Mouse (Mus musculus): ENCODE measurements around the gene Zglp1. TPM values are rescaled to one million over a fixed set of nuclear protein-coding genes. Genes with fewer than 3 reads are reported as not detected.
A peak's percentile ranks its signal among the peaks of the same experiment; 100 is the strongest.

Zglp1 gene
- polyA plus RNA-seq, 1 experiment = 0.26 TPM

DNA sequence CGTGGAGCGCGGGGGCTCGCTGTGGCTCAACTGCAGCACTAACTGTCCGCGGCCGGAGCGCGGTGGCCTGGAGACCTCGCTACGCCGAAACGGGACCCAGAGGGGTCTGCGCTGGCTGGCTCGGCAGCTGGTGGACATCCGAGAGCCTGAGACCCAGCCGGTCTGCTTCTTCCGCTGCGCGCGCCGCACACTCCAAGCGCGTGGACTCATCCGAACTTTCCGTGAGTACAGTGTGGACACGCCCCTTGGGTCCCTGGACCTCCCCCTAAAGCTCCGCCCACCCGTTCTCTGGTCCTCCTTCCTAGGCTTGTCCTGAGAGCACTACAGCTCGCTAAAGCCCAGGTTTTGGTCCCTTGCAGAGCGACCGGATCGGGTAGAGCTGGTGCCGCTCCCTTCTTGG lies 33.8 kb downstream of the Zglp1 start:
- TF ChIP-seq POLR2A (IDR thresholded peaks at IDR 0.05; ENCODE audit: insufficient read length, low read depth) (peak; percentile 50), TCF12 (IDR thresholded peaks at IDR 0.05; ENCODE audit: insufficient read depth, poor library complexity, severe bottlenecking) (no peak)
- no peaks in the 10 kb centered on the region for H3K36me3 ChIP-seq (ENCODE audit: control insufficient read depth, insufficient read depth)
- H3K4me3 ChIP-seq = peak overlapping the region; percentile 45
- peak overlapping the region; percentile 19 for H3ac ChIP-seq (ENCODE audit: control insufficient read depth, insufficient read length)
- H3K4me2 ChIP-seq (ENCODE audit: low read depth) = peak overlapping the region; percentile 100
- H3K27me3 ChIP-seq (ENCODE audit: control insufficient read depth, insufficient read depth, insufficient read length) = peaks cover 33% of the 10 kb centered on the region
- H3K79me2 ChIP-seq (ENCODE audit: control insufficient read depth, insufficient read depth) = no peaks in the 10 kb centered on the region

DNA sequence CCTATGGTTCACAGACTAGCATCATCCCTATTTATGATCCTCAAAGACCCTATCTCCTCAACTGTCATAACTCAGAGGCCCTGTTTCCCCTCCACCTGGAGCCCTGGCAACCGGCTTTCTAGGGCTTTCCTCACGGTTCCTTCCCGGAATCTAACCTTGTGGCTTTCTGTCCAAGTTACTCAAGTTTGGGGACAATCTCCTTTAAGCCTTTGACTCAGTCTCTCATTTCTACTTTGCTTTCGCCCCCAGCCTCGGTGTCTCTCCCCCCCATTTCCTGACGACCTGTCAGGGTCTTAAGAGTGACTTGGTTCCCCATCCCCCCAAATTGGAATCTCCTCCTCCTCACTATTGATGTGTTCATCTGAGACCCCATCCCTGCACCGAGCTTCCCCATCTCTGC lies 34.4 kb downstream of the Zglp1 start:
- Histone ChIP-seq H3K4me2 (ENCODE audit: low read depth) (peak overlapping the region; percentile 100), H3ac (ENCODE audit: control insufficient read depth, insufficient read length) (peak overlapping the region; percentile 19), H3K36me3 (ENCODE audit: control insufficient read depth, insufficient read depth) (no peaks in the 10 kb centered on the region), H3K4me3 (peak overlapping the region; percentile 45), H3K79me2 (ENCODE audit: control insufficient read depth, insufficient read depth) (no peaks in the 10 kb centered on the region), H3K27me3 (ENCODE audit: control insufficient read depth, insufficient read depth, insufficient read length) (peaks cover 28% of the 10 kb centered on the region)
- TF ChIP-seq MYOG (IDR thresholded peaks at IDR 0.05; ENCODE audit: control insufficient read depth in 1 of 3, insufficient read depth in 1 of 3, insufficient read length in 2 of 3, low read depth in 2 of 3) (no peak), MAX (IDR thresholded peaks at IDR 0.05; ENCODE audit: low read depth) (no peak), SRF (IDR thresholded peaks at IDR 0.05; ENCODE audit: control insufficient read depth, insufficient read length, low read depth) (no peak)

DNA sequence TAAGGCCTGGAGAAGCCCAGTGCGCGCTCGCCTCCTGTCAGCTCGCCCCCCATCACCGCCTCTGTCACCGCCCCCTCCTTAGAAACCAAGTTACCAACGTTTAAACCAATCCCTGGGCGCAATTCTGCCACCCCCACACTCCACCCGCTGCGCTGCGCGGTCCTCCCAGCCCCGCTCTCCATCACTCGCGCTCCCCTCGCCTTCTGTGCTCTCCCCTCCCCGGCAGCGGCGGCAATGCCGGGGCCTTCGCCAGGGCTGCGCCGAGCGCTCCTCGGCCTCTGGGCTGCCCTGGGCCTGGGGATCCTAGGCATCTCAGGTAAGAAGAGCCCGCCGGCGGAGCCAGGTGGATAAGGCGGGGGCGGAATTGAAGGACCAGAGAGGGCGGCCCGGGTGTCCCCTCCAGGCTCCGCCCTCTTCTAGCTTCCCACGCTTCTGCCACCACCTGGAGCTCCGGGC lies 35.0 kb downstream of the Zglp1 start, which contains the start of gene Icam5:
TSS of gene Icam5 (plus strand) at position 178 of the 456 bp plus-strand sequence.
- H3K27me3 ChIP-seq (ENCODE audit: control insufficient read depth, insufficient read depth, insufficient read length) = peaks cover 22% of the 10 kb centered on the region

DNA sequence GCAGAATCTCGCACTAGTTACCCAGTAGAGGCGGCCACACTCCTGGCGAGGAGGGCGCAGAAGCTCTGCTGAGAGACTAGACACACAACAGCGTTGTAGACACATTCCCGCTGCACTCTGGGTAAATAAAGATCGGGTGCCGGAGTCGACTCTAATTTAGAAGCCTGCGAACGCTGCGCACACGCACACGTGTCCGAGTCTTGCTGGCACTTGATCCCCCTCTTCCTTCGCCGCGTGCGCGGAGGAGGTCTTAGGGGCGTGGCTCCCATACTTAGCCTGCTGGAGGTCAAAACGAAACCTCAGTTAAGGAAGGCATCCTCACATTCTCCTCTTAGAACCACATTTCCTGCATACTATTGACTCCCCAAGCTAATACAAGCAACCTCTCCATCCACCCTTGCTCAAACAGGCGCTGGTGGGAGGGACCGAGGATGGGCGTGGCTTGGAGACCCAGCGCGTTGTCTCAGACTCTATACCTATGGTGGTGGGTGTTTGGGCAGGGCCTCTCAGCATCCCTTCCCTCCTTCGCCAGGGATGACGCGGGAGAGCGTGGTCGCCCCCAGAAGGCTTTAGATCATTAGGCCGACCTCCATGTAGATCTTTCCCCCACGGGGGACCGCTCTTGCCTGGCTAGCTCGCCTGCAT lies 35.5 kb downstream of the Zglp1 start:
- H3K4me2 ChIP-seq (ENCODE audit: low read depth) = peak overlapping the region; percentile 100
- no peaks in the 10 kb centered on the region for H3K36me3 ChIP-seq (ENCODE audit: control insufficient read depth, insufficient read depth)
- H3K4me3 ChIP-seq = peak overlapping the region; percentile 45
- TF ChIP-seq MYOD1 (IDR thresholded peaks at IDR 0.05; ENCODE audit: control insufficient read depth in 1 of 3, insufficient read length in 2 of 3, low read depth in 2 of 3) (no peak), REST (IDR thresholded peaks at IDR 0.05; ENCODE audit: insufficient read depth, insufficient read length) (no peak), POLR2A (IDR thresholded peaks at IDR 0.05; ENCODE audit: insufficient read length, low read depth) (peak; percentile 34), SRF (IDR thresholded peaks at IDR 0.05; ENCODE audit: control insufficient read depth, insufficient read length, low read depth) (no peak), E2F4 (IDR thresholded peaks at IDR 0.05; ENCODE audit: insufficient read depth) (no peak)
- H3K27me3 ChIP-seq (ENCODE audit: control insufficient read depth, insufficient read depth, insufficient read length) = peaks cover 17% of the 10 kb centered on the region
- no peaks in the 10 kb centered on the region for H3K79me2 ChIP-seq (ENCODE audit: control insufficient read depth, insufficient read depth)
- no peak overlapping the region for H3ac ChIP-seq (ENCODE audit: control insufficient read depth, insufficient read length)

More for the DNA sequence above, 35.0 kb downstream of the Zglp1 start, which contains the start of gene Icam5:
- Histone ChIP-seq H3K36me3 (ENCODE audit: control insufficient read depth, insufficient read depth) (no peaks in the 10 kb centered on the region), H3K4me3 (peak within 1 kb of the TSS; percentile 45), H3K4me2 (ENCODE audit: low read depth) (peak within 1 kb of the TSS; percentile 100), H3K79me2 (ENCODE audit: control insufficient read depth, insufficient read depth) (no peaks in the 10 kb centered on the region), H3ac (ENCODE audit: control insufficient read depth, insufficient read length) (peak within 1 kb of the TSS; percentile 19)
- no peak for TF ChIP-seq REST (IDR thresholded peaks at IDR 0.05; ENCODE audit: insufficient read depth, insufficient read length)
- TF ChIP-seq TCF3 (IDR thresholded peaks at IDR 0.05; ENCODE audit: insufficient read length, low read depth) = no peak
- TF ChIP-seq USF1 (IDR thresholded peaks at IDR 0.05; ENCODE audit: low read depth) = no peak
- no peak for TF ChIP-seq CEBPB (IDR thresholded peaks at IDR 0.05; ENCODE audit: insufficient read depth, poor library complexity, severe bottlenecking)
- TF ChIP-seq E2F4 (IDR thresholded peaks at IDR 0.05; ENCODE audit: insufficient read depth) = no peak
- TF ChIP-seq MYOG (IDR thresholded peaks at IDR 0.05; ENCODE audit: control insufficient read depth in 1 of 3, insufficient read depth in 1 of 3, insufficient read length in 2 of 3, low read depth in 2 of 3) = no peak
- TF ChIP-seq MAX (IDR thresholded peaks at IDR 0.05; ENCODE audit: low read depth) = no peak
- TF ChIP-seq POLR2AphosphoS2 (IDR thresholded peaks at IDR 0.05; ENCODE audit: insufficient read length, low read depth) = no peak
- TF ChIP-seq SRF (IDR thresholded peaks at IDR 0.05; ENCODE audit: control insufficient read depth, insufficient read length, low read depth) = no peak
- no peak for TF ChIP-seq MYOD1 (IDR thresholded peaks at IDR 0.05; ENCODE audit: control insufficient read depth in 1 of 3, insufficient read length in 2 of 3, low read depth in 2 of 3)
- no peak for TF ChIP-seq TCF12 (IDR thresholded peaks at IDR 0.05; ENCODE audit: insufficient read depth, poor library complexity, severe bottlenecking)
- no peak for TF ChIP-seq POLR2A (IDR thresholded peaks at IDR 0.05; ENCODE audit: insufficient read length, low read depth)

DNA sequence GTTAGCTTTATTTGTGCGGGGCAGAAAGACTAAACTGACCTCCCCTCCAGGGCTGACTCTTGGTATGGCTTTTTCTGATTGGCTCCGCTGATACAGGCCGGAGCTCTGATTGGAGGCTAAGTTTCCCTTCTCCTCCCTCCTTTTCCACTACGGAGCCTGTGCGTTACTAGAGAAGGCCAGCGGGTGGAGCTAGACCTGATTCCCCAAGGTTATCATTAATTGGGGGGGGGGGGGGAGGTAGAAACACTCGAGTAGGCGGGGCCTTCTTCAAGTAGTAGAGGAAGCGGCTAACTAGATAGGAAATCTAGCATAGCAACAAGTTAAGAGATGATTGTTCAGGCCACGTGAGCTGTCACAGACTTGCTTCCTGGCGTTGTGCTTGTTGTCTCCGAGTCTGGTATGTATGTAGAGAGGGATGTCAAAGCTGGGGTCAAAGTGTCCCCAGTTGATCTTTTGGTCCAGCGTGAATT lies 36.1 kb downstream of the Zglp1 start:
- H3K79me2 ChIP-seq (ENCODE audit: control insufficient read depth, insufficient read depth) = no peaks in the 10 kb centered on the region
- H3ac ChIP-seq (ENCODE audit: control insufficient read depth, insufficient read length) = no peak overlapping the region
- peaks cover 11% of the 10 kb centered on the region for H3K27me3 ChIP-seq (ENCODE audit: control insufficient read depth, insufficient read depth, insufficient read length)
- no peaks in the 10 kb centered on the region for H3K36me3 ChIP-seq (ENCODE audit: control insufficient read depth, insufficient read depth)
- H3K4me2 ChIP-seq (ENCODE audit: low read depth) = peak overlapping the region; percentile 100
- no peak for TF ChIP-seq POLR2A (IDR thresholded peaks at IDR 0.05; ENCODE audit: insufficient read length, low read depth)
- TF ChIP-seq USF1 (IDR thresholded peaks at IDR 0.05; ENCODE audit: low read depth) = peak; percentile 33
- peak overlapping the region; percentile 45 for H3K4me3 ChIP-seq

All from myocyte (in vitro differentiated cells).